Mouse (Mus musculus) cerebellum, adult 2 months (tissue): ENCODE data around the gene Myh2.

ENCODE experiments used
- CTCF ChIP-seq: fragments of 200-500 bp; IDR thresholded peaks from 2 replicates; pipeline ENCODE4 v1.5.1; 2011; ENCODE audit warnings: low read depth, mild to moderate bottlenecking, control low read depth, low read length, moderate library complexity, borderline replicate concordance; ENCODE audit not compliant: insufficient read depth
- POLR2A ChIP-seq: fragments of 200-500 bp; IDR thresholded peaks from 2 replicates; pipeline ENCODE4 v1.6.1; 2011; ENCODE audit warnings: low read length, control low read depth, borderline replicate concordance; ENCODE audit not compliant: insufficient read depth

GRCm38 (mm10) chr11:67151651-67152630, 18.9 kb upstream of the Myh2 start:
- TF ChIP-seq POLR2A (no peak), CTCF (no peak)
